ENCODE assay signal across 13 mouse cellular contexts in the genomic region with DNA sequence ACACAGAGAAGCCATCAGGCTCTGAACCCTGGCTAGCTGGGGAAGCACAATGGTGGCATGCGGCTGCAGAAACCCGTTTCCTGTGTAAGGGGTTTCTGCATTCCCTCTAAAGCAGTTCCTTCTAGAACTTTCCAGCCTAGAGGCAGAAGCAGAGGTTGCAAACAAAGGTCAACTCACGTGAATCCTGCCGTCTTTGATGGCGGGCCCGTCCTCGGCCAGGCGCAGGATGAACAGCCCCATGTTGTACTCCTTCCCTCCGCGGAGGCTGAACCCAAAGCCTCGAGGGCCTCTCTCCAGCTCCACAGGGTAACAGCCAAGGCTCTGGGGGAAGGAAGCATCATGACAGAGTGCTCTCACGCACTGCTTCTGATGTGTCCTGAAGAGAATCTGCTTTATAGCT.
"Had no signal": no experiment of that assay in that cellular context is flagged by ENCODE, and none has a peak within 500 bp of the region (broad histone marks: within the 10 kb centered on the region; RNA-seq: fewer than 3 reads in every experiment).

No protein-coding gene starts in this region.

- ATAC-seq: liver, postnatal 0 days had no signal

- H3K4me1 ChIP-seq: liver, embryonic 15.5 days; lung, embryonic 15.5 days; midbrain, embryonic 12.5 days; neural tube, embryonic 12.5 days; stomach, embryonic 15.5 days had no signal

- H3K27me3 ChIP-seq: liver, embryonic 15.5 days; lung, embryonic 15.5 days; megakaryocyte, embryonic 14.5 days; midbrain, embryonic 12.5 days; neural tube, embryonic 12.5 days; stomach, embryonic 15.5 days had no signal

- H3K4me3 ChIP-seq: liver, embryonic 15.5 days; lung, embryonic 15.5 days; megakaryocyte, embryonic 14.5 days; midbrain, embryonic 12.5 days; neural tube, embryonic 12.5 days; stomach, embryonic 15.5 days had no signal

- H3K27ac ChIP-seq: liver, embryonic 15.5 days; lung, embryonic 15.5 days; macrophage; midbrain, embryonic 12.5 days; neural tube, embryonic 12.5 days; stomach, embryonic 15.5 days; stomach, postnatal 0 days had no signal

- DNase-seq: liver, postnatal 0 days; lung, adult 2 months; lung, postnatal 14 days; lung, postnatal 36 days; right cerebral cortex, postnatal 14 days had no signal

- H3K9ac ChIP-seq: liver, embryonic 15.5 days; liver, postnatal 0 days; lung, embryonic 15.5 days; midbrain, embryonic 12.5 days; neural tube, embryonic 12.5 days; stomach, embryonic 15.5 days had no signal

- H3K9me3 ChIP-seq: liver, embryonic 15.5 days; lung, embryonic 15.5 days; megakaryocyte, embryonic 14.5 days; midbrain, embryonic 12.5 days; neural tube, embryonic 12.5 days; stomach, embryonic 15.5 days had no signal

- H3K4me2 ChIP-seq: liver, embryonic 15.5 days; lung, embryonic 15.5 days; midbrain, embryonic 12.5 days; neural tube, embryonic 12.5 days; stomach, embryonic 15.5 days had no signal
